Mouse (Mus musculus): Measurements from ENCODE around the gene Sbk1. TPM values are rescaled to one million over a fixed set of nuclear protein-coding genes. Genes with fewer than 3 reads are reported as not detected.

Gene Sbk1
- polyA plus RNA-seq, 1 experiment from 2014 or later: 17.6 TPM

- Histone ChIP-seq H3K9ac (ENCODE audit: low read depth, low read length) (peak overlapping the region; percentile 93), H3K9me3 (replicated peaks; ENCODE audit: control insufficient read depth, low read length) (no peaks in the 10 kb centered on the region), H3K4me3 (ENCODE audit: low read depth, low read length) (peak overlapping the region; percentile 91), H3K36me3 (ENCODE audit: control insufficient read depth, insufficient read depth, low read length) (no peaks in the 10 kb centered on the region), H3K4me2 (peak overlapping the region; percentile 100), H3K27me3 (ENCODE audit: control insufficient read depth, insufficient read depth, low read length) (peaks cover 19% of the 10 kb centered on the region), H3K27ac (ENCODE audit: low read depth, low read length) (peak overlapping the region; percentile 84), H3K4me1 (ENCODE audit: control insufficient read depth, insufficient read depth, low read length) (peaks cover 20% of the 10 kb centered on the region)
- under 1% methylated on average over 37 of the region's 38 CpGs for WGBS (ENCODE audit: insufficient replicate concordance)
- no peak for ATAC-seq (replicated peaks; ENCODE audit: insufficient number of reproducible peaks, low FRiP score, low TSS enrichment)
Observed at GRCm38 (mm10) chr7:126272770-126273311, 422 bp downstream of the Sbk1 start.

- Histone ChIP-seq H3K4me1 (ENCODE audit: control insufficient read depth, insufficient read depth, low read length) (peaks cover 20% of the 10 kb centered on the region), H3K4me3 (ENCODE audit: low read depth, low read length) (peak overlapping the region; percentile 91), H3K4me2 (peak overlapping the region; percentile 100), H3K9me3 (replicated peaks; ENCODE audit: control insufficient read depth, low read length) (no peaks in the 10 kb centered on the region), H3K9ac (ENCODE audit: low read depth, low read length) (peak overlapping the region; percentile 93), H3K27me3 (ENCODE audit: control insufficient read depth, insufficient read depth, low read length) (peaks cover 13% of the 10 kb centered on the region; the same call in 1 of the 2 replicates), H3K27ac (ENCODE audit: low read depth, low read length) (peak overlapping the region; percentile 15; the same call in 1 of the 2 replicates), H3K36me3 (ENCODE audit: control insufficient read depth, insufficient read depth, low read length) (no peaks in the 10 kb centered on the region)
- 18% methylated on average over 11 of the region's 11 CpGs for WGBS (ENCODE audit: insufficient replicate concordance)
- ATAC-seq (replicated peaks; ENCODE audit: insufficient number of reproducible peaks, low FRiP score, low TSS enrichment): no peak
Observed at GRCm38 (mm10) chr7:126273351-126274042, 1.1 kb downstream of the Sbk1 start.

- no peak overlapping the region for H3K9ac ChIP-seq (ENCODE audit: low read depth, low read length)
Observed at GRCm38 (mm10) chr7:126274137-126274536, 1.7 kb downstream of the Sbk1 start.

GRCm38 (mm10) chr7:126274626-126275025 is 2.2 kb downstream of the Sbk1 start:
- no peak for ATAC-seq (replicated peaks; ENCODE audit: insufficient number of reproducible peaks, low FRiP score, low TSS enrichment)
- no peaks in the 10 kb centered on the region for H3K9me3 ChIP-seq (replicated peaks; ENCODE audit: control insufficient read depth, low read length)
- H3K4me3 ChIP-seq (ENCODE audit: low read depth, low read length): peak overlapping the region; percentile 91; the same call in 1 of the 2 replicates
- 28% methylated on average over 4 of the region's 4 CpGs for WGBS (ENCODE audit: insufficient replicate concordance)
- no peak overlapping the region for H3K27ac ChIP-seq (ENCODE audit: low read depth, low read length)
- peaks cover 8% of the 10 kb centered on the region; the same call in 1 of the 2 replicates for H3K27me3 ChIP-seq (ENCODE audit: control insufficient read depth, insufficient read depth, low read length)
- H3K9ac ChIP-seq (ENCODE audit: low read depth, low read length): no peak overlapping the region
- peaks cover 20% of the 10 kb centered on the region for H3K4me1 ChIP-seq (ENCODE audit: control insufficient read depth, insufficient read depth, low read length)
- peak overlapping the region; percentile 100 for H3K4me2 ChIP-seq
- H3K36me3 ChIP-seq (ENCODE audit: control insufficient read depth, insufficient read depth, low read length): no peaks in the 10 kb centered on the region

More at GRCm38 (mm10) chr7:126274137-126274536, 1.7 kb downstream of the Sbk1 start:
- H3K4me3 ChIP-seq (ENCODE audit: low read depth, low read length): peak overlapping the region; percentile 91
- no peaks in the 10 kb centered on the region for H3K36me3 ChIP-seq (ENCODE audit: control insufficient read depth, insufficient read depth, low read length)
- H3K9me3 ChIP-seq (replicated peaks; ENCODE audit: control insufficient read depth, low read length): no peaks in the 10 kb centered on the region
- 44% methylated on average over 3 of the region's 3 CpGs for WGBS (ENCODE audit: insufficient replicate concordance)
- H3K27me3 ChIP-seq (ENCODE audit: control insufficient read depth, insufficient read depth, low read length): peaks cover 8% of the 10 kb centered on the region; the same call in 1 of the 2 replicates
- ATAC-seq (replicated peaks; ENCODE audit: insufficient number of reproducible peaks, low FRiP score, low TSS enrichment): no peak
- H3K27ac ChIP-seq (ENCODE audit: low read depth, low read length): no peak overlapping the region
- peak overlapping the region; percentile 100 for H3K4me2 ChIP-seq
- H3K4me1 ChIP-seq (ENCODE audit: control insufficient read depth, insufficient read depth, low read length): peaks cover 20% of the 10 kb centered on the region

- Histone ChIP-seq H3K27me3 (ENCODE audit: control insufficient read depth, insufficient read depth, low read length) (peaks cover 8% of the 10 kb centered on the region; the same call in 1 of the 2 replicates), H3K9me3 (replicated peaks; ENCODE audit: control insufficient read depth, low read length) (no peaks in the 10 kb centered on the region), H3K36me3 (ENCODE audit: control insufficient read depth, insufficient read depth, low read length) (no peaks in the 10 kb centered on the region), H3K4me3 (ENCODE audit: low read depth, low read length) (no peak overlapping the region), H3K27ac (ENCODE audit: low read depth, low read length) (no peak overlapping the region), H3K9ac (ENCODE audit: low read depth, low read length) (no peak overlapping the region), H3K4me1 (ENCODE audit: control insufficient read depth, insufficient read depth, low read length) (peaks cover 24% of the 10 kb centered on the region), H3K4me2 (no peak overlapping the region)
- WGBS (ENCODE audit: insufficient replicate concordance): 87% methylated on average over 5 of the region's 5 CpGs
- ATAC-seq (replicated peaks; ENCODE audit: insufficient number of reproducible peaks, low FRiP score, low TSS enrichment): no peak
Observed at GRCm38 (mm10) chr7:126275711-126276110, 3.3 kb downstream of the Sbk1 start.

- Histone ChIP-seq H3K4me3 (ENCODE audit: low read depth, low read length) (no peak overlapping the region), H3K4me2 (no peak overlapping the region), H3K36me3 (ENCODE audit: control insufficient read depth, insufficient read depth, low read length) (no peaks in the 10 kb centered on the region), H3K27ac (ENCODE audit: low read depth, low read length) (no peak overlapping the region), H3K4me1 (ENCODE audit: control insufficient read depth, insufficient read depth, low read length) (peaks cover 23% of the 10 kb centered on the region), H3K9me3 (replicated peaks; ENCODE audit: control insufficient read depth, low read length) (no peaks in the 10 kb centered on the region), H3K9ac (ENCODE audit: low read depth, low read length) (no peak overlapping the region), H3K27me3 (ENCODE audit: control insufficient read depth, insufficient read depth, low read length) (peaks cover 5% of the 10 kb centered on the region; the same call in 1 of the 2 replicates)
- no peak for ATAC-seq (replicated peaks; ENCODE audit: insufficient number of reproducible peaks, low FRiP score, low TSS enrichment)
- 64% methylated on average over 6 of the region's 6 CpGs for WGBS (ENCODE audit: insufficient replicate concordance)
Observed at GRCm38 (mm10) chr7:126276297-126276696, 3.9 kb downstream of the Sbk1 start.

- Histone ChIP-seq H3K27ac (ENCODE audit: low read depth, low read length) (no peak overlapping the region), H3K4me3 (ENCODE audit: low read depth, low read length) (no peak overlapping the region), H3K4me1 (ENCODE audit: control insufficient read depth, insufficient read depth, low read length) (peaks cover 20% of the 10 kb centered on the region), H3K4me2 (no peak overlapping the region), H3K36me3 (ENCODE audit: control insufficient read depth, insufficient read depth, low read length) (no peaks in the 10 kb centered on the region), H3K27me3 (ENCODE audit: control insufficient read depth, insufficient read depth, low read length) (peaks cover 5% of the 10 kb centered on the region; the same call in 1 of the 2 replicates), H3K9ac (ENCODE audit: low read depth, low read length) (no peak overlapping the region), H3K9me3 (replicated peaks; ENCODE audit: control insufficient read depth, low read length) (no peaks in the 10 kb centered on the region)
- WGBS (ENCODE audit: insufficient replicate concordance): 75% methylated on average over 22 of the region's 22 CpGs
- ATAC-seq (replicated peaks; ENCODE audit: insufficient number of reproducible peaks, low FRiP score, low TSS enrichment): no peak
Observed at GRCm38 (mm10) chr7:126277536-126278295, 5.3 kb downstream of the Sbk1 start.

- WGBS (ENCODE audit: insufficient replicate concordance): 76% methylated on average over 5 of the region's 5 CpGs
- H3K9ac ChIP-seq (ENCODE audit: low read depth, low read length): no peak overlapping the region
- no peak overlapping the region for H3K4me3 ChIP-seq (ENCODE audit: low read depth, low read length)
- no peaks in the 10 kb centered on the region for H3K27me3 ChIP-seq (ENCODE audit: control insufficient read depth, insufficient read depth, low read length)
- H3K4me2 ChIP-seq: no peak overlapping the region
- peaks cover 17% of the 10 kb centered on the region for H3K4me1 ChIP-seq (ENCODE audit: control insufficient read depth, insufficient read depth, low read length)
- no peak for ATAC-seq (replicated peaks; ENCODE audit: insufficient number of reproducible peaks, low FRiP score, low TSS enrichment)
- H3K36me3 ChIP-seq (ENCODE audit: control insufficient read depth, insufficient read depth, low read length): no peaks in the 10 kb centered on the region
- no peaks in the 10 kb centered on the region for H3K9me3 ChIP-seq (replicated peaks; ENCODE audit: control insufficient read depth, low read length)
- H3K27ac ChIP-seq (ENCODE audit: low read depth, low read length): no peak overlapping the region
Observed at GRCm38 (mm10) chr7:126278799-126279198, 6.4 kb downstream of the Sbk1 start.
